Mouse (Mus musculus): ENCODE measurements around the gene Frmd4a. TPM values are rescaled to one million over a fixed set of nuclear protein-coding genes. Genes with fewer than 3 reads are reported as not detected.
A peak's percentile ranks its signal among the peaks of the same experiment; 100 is the strongest.

Frmd4a gene
- total and polyA plus RNA-seq, 3 experiments, result 32.6 to 55.7 (median 43.6) TPM

DNA sequence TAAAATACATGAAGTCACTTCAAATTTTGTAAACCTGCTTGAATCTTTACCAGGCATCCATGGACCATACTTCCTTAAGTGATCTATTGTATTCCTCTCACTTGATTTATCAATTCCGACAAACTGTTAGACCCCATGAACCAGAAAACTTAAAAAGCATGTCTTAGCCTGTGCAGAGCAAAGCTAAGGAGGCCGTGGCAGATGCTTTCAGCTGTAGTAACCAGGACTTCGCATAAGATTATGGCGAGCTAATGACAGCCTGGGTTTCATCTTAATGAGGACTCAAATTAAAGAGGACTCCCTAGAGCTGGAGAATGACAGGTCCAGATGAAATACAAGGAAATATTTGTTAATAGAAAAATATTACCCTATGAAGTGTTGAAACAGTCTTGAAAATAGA is 139.9 kb downstream of the Frmd4a start:
- Histone ChIP-seq H3K4me1 (ENCODE audit: insufficient read depth, low read depth, low read length) (no peaks in the 10 kb centered on the region), H3K36me3 (replicated peaks) (no peaks in the 10 kb centered on the region), H3K9me3 (replicated peaks) (no peaks in the 10 kb centered on the region), H3K4me3 (ENCODE audit: low read depth, low read length) (no peak overlapping the region), H3K27me3 (ENCODE audit: insufficient read depth, low read length) (no peaks in the 10 kb centered on the region)
- DNase-seq (ENCODE audit: low spot score) (no peak), ATAC-seq (ENCODE audit: extremely low read depth, insufficient number of reproducible peaks, low FRiP score, poor library complexity, severe bottlenecking) (no peak)
- TF ChIP-seq CTCF (IDR thresholded peaks at IDR 0.05; ENCODE audit: low read depth, low read length) (no peak), POLR2AphosphoS5 (IDR thresholded peaks at IDR 0.05; ENCODE audit: insufficient replicate concordance, low read depth, low read length) (no peak), GATA1 (IDR thresholded peaks at IDR 0.05; ENCODE audit: borderline replicate concordance, low read length) (no peak), TAL1 (conservative IDR thresholded peaks at IDR 0.05; ENCODE audit: low read depth, low read length) (no peak), GATA2 (IDR thresholded peaks at IDR 0.05; ENCODE audit: borderline replicate concordance, low read depth, low read length) (no peak)

DNA sequence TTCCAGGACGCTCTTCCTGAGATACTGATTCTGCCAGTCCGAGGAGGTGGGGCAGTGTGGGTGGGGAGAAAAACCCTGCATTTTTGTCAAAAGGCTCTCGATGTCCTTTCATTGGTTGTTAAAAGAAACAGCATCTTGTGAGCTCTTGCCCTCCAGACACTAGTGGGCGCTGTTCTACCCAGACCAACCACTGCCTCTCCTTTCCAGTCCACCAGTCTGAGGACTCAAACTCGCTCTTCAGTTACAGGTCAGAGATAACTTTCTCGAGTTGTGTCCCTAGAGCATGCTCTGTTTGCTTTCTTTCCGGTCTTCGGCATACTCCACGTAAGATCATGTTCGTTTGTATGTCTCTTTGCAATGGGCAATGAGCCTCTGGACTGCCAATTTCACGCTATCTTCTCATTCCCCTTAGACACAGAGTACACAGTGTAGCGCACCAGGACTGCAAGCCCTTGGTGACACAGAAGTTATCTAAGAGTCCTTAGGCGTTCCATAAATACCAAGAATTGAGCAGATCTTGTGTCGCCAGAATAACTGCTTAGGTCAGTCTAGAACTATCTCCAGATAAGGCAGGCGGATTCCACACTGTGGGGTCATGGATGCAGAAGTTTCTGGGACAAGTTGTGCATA is 142.2 kb downstream of the Frmd4a start:
- Histone ChIP-seq H3K4me3 (ENCODE audit: low read depth, low read length) (no peak overlapping the region), H3K9me3 (replicated peaks) (no peaks in the 10 kb centered on the region), H3K4me1 (ENCODE audit: insufficient read depth, low read depth, low read length) (no peaks in the 10 kb centered on the region), H3K36me3 (replicated peaks) (no peaks in the 10 kb centered on the region), H3K27me3 (ENCODE audit: insufficient read depth, low read length) (no peaks in the 10 kb centered on the region)
- DNase-seq (ENCODE audit: low spot score) (no peak), ATAC-seq (ENCODE audit: extremely low read depth, insufficient number of reproducible peaks, low FRiP score, poor library complexity, severe bottlenecking) (no peak)
- TF ChIP-seq TAL1 (conservative IDR thresholded peaks at IDR 0.05; ENCODE audit: low read depth, low read length), result no peak
- TF ChIP-seq GATA2 (IDR thresholded peaks at IDR 0.05; ENCODE audit: borderline replicate concordance, low read depth, low read length), result no peak

DNA sequence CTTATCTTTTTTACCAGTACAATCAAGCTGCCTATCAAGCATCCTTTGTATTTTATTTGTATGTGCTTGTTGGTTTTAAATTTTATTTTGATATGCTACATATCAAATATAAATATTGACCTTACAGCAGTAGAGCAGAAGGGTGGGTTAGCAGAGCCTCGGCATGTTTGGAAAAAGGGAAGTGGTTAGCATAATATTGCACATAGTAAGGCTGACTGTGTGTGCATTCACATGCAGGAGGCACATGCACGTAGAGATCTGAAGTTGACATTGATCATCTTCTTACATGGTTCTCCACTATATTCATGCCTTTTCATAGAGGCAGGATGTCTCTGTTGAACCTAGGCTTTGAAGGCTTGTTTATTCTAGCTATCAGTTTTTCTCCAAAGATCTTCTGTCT is 148.7 kb downstream of the Frmd4a start:
- H3K36me3 ChIP-seq (replicated peaks), result no peaks in the 10 kb centered on the region
- no peaks in the 10 kb centered on the region; the same call in 1 of the 2 replicates for H3K27me3 ChIP-seq (ENCODE audit: insufficient read depth, low read length)
- H3K4me3 ChIP-seq (ENCODE audit: low read depth, low read length), result no peak overlapping the region
- DNase-seq (ENCODE audit: low spot score) (no peak), ATAC-seq (ENCODE audit: extremely low read depth, insufficient number of reproducible peaks, low FRiP score, poor library complexity, severe bottlenecking) (no peak)
- no peaks in the 10 kb centered on the region for H3K4me1 ChIP-seq (ENCODE audit: insufficient read depth, low read depth, low read length)
- TF ChIP-seq POLR2AphosphoS5 (IDR thresholded peaks at IDR 0.05; ENCODE audit: insufficient replicate concordance, low read depth, low read length), result no peak
- no peak for TF ChIP-seq TAL1 (conservative IDR thresholded peaks at IDR 0.05; ENCODE audit: low read depth, low read length)
- TF ChIP-seq CTCF (IDR thresholded peaks at IDR 0.05; ENCODE audit: low read depth, low read length), result no peak
- TF ChIP-seq GATA2 (IDR thresholded peaks at IDR 0.05; ENCODE audit: borderline replicate concordance, low read depth, low read length), result no peak
- TF ChIP-seq GATA1 (IDR thresholded peaks at IDR 0.05; ENCODE audit: borderline replicate concordance, low read length), result no peak
- no peaks in the 10 kb centered on the region for H3K9me3 ChIP-seq (replicated peaks)

DNA sequence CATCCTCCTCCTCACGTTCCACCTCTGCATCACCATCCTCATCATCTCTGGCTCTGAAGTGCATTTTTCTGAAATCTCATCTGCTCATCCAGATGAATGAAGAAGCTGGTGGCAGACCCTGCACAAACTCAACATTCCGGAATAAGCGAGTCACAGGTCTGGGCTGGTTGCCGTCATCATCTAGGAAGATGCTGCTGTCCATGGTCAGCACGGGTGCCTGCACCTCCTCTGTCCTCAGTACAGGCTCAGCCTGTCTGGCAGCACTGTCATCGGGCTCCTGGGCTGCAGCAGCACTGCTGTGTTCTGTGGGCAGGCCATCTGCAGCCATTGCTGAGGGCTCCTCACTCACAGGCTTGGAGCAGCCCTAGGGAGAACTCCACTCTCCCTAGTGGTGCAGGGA is 149.6 kb downstream of the Frmd4a start:
- Histone ChIP-seq H3K9me3 (replicated peaks) (no peaks in the 10 kb centered on the region), H3K4me1 (ENCODE audit: insufficient read depth, low read depth, low read length) (no peaks in the 10 kb centered on the region), H3K27me3 (ENCODE audit: insufficient read depth, low read length) (no peaks in the 10 kb centered on the region; the same call in 1 of the 2 replicates), H3K36me3 (replicated peaks) (no peaks in the 10 kb centered on the region), H3K4me3 (ENCODE audit: low read depth, low read length) (peak overlapping the region; percentile 17; the same call in 1 of the 2 replicates)
- no peak for DNase-seq (ENCODE audit: low spot score)
- no peak for ATAC-seq (ENCODE audit: extremely low read depth, insufficient number of reproducible peaks, low FRiP score, poor library complexity, severe bottlenecking)
- TF ChIP-seq GATA2 (IDR thresholded peaks at IDR 0.05; ENCODE audit: borderline replicate concordance, low read depth, low read length) (no peak), POLR2AphosphoS5 (IDR thresholded peaks at IDR 0.05; ENCODE audit: insufficient replicate concordance, low read depth, low read length) (no peak), GATA1 (IDR thresholded peaks at IDR 0.05; ENCODE audit: borderline replicate concordance, low read length) (no peak), CTCF (IDR thresholded peaks at IDR 0.05; ENCODE audit: low read depth, low read length) (no peak), TAL1 (conservative IDR thresholded peaks at IDR 0.05; ENCODE audit: low read depth, low read length) (no peak)

DNA sequence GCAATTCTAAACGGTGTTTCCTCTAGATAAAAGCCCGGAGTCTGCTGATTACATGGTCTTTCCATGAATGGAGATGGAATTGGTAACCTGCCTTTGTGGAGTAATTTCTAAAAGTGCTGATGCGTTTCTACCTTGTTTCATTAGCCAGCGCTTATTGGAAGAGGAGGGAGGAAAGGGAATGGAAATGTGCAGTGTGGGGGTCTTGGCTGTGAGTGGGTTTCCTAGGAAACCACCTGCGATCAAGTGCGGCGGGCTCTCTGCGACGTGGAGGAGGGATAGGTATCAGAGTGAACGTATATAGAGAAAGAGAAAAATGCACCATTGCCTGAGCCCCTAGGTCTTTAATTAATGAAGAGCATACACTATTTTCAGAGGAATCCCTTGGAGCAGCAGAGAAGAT is 152.2 kb downstream of the Frmd4a start:
- Histone ChIP-seq H3K4me1 (ENCODE audit: insufficient read depth, low read depth, low read length) (no peaks in the 10 kb centered on the region), H3K9me3 (replicated peaks) (no peaks in the 10 kb centered on the region), H3K4me3 (ENCODE audit: low read depth, low read length) (no peak overlapping the region), H3K36me3 (replicated peaks) (no peaks in the 10 kb centered on the region), H3K27me3 (ENCODE audit: insufficient read depth, low read length) (no peaks in the 10 kb centered on the region; the same call in 1 of the 2 replicates)
- DNase-seq (ENCODE audit: low spot score) (no peak), ATAC-seq (ENCODE audit: extremely low read depth, insufficient number of reproducible peaks, low FRiP score, poor library complexity, severe bottlenecking) (no peak)
- TF ChIP-seq GATA1 (IDR thresholded peaks at IDR 0.05; ENCODE audit: borderline replicate concordance, low read length), result no peak
- no peak for TF ChIP-seq POLR2AphosphoS5 (IDR thresholded peaks at IDR 0.05; ENCODE audit: insufficient replicate concordance, low read depth, low read length)
- no peak for TF ChIP-seq CTCF (IDR thresholded peaks at IDR 0.05; ENCODE audit: low read depth, low read length)
- TF ChIP-seq GATA2 (IDR thresholded peaks at IDR 0.05; ENCODE audit: borderline replicate concordance, low read depth, low read length), result no peak
- no peak for TF ChIP-seq TAL1 (conservative IDR thresholded peaks at IDR 0.05; ENCODE audit: low read depth, low read length)

DNA sequence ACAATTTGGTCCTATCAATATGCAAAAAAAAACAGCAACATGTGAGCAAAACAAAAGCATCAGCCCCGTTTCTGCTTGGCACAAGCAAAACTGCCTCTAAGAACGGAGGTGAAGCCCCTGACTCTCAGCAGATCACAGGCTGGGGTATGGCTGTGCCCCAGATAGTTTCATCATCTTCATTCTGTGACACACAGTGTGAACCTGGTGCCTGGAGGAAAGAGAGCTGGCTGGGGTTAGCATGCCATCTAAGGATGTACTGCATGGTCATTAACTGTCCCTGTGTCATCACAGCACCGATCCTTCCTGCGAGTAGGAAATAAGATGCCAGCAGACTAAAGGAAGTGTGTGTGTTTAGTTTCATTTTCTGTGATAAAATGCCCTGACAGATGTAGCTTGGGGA is 152.7 kb downstream of the Frmd4a start:
- no peaks in the 10 kb centered on the region for H3K4me1 ChIP-seq (ENCODE audit: insufficient read depth, low read depth, low read length)
- no peak for TF ChIP-seq GATA2 (IDR thresholded peaks at IDR 0.05; ENCODE audit: borderline replicate concordance, low read depth, low read length)
- no peak for TF ChIP-seq GATA1 (IDR thresholded peaks at IDR 0.05; ENCODE audit: borderline replicate concordance, low read length)
- no peak for TF ChIP-seq TAL1 (conservative IDR thresholded peaks at IDR 0.05; ENCODE audit: low read depth, low read length)
- TF ChIP-seq POLR2AphosphoS5 (IDR thresholded peaks at IDR 0.05; ENCODE audit: insufficient replicate concordance, low read depth, low read length), result no peak
- TF ChIP-seq CTCF (IDR thresholded peaks at IDR 0.05; ENCODE audit: low read depth, low read length), result no peak
- no peak overlapping the region for H3K4me3 ChIP-seq (ENCODE audit: low read depth, low read length)
- H3K36me3 ChIP-seq (replicated peaks), result no peaks in the 10 kb centered on the region
- DNase-seq (ENCODE audit: low spot score) (no peak), ATAC-seq (ENCODE audit: extremely low read depth, insufficient number of reproducible peaks, low FRiP score, poor library complexity, severe bottlenecking) (no peak)
- no peaks in the 10 kb centered on the region for H3K9me3 ChIP-seq (replicated peaks)
- no peaks in the 10 kb centered on the region; the same call in 1 of the 2 replicates for H3K27me3 ChIP-seq (ENCODE audit: insufficient read depth, low read length)

Data from G1E (cell line).